8 mouse cellular contexts compared by ENCODE assay signal in the genomic region with DNA sequence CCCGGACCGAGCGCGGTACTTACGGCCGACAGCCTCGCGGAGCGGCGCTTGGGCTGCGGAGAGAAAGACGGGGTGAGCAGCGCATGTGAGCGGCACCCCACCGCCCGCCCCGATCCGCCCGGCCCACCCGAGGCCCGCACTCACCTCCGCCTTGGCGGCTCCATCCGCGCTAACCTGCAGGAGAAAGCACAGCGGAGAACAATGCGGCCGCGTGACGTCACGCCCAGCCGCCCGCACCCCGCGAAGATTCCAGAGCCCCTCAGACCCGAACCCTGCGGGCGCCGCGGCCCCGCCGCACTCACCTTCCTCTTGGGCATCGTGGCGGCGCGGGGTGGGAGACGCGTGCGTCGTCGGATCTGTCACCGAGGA. TPM values are rescaled to one million over a fixed set of nuclear protein-coding genes. Genes with fewer than 3 reads are reported as not detected.
DNase-seq lines count a peak whose midpoint lies in the region; ATAC-seq lines count a peak whose summit lies in the region.

No protein-coding gene starts in this region.

- H3K4me1 ChIP-seq in lung, embryonic 15.5 days: peaks cover 19% of the 10 kb centered on the region
- peaks cover 27% of the 10 kb centered on the region for H3K4me1 ChIP-seq in embryonic facial prominence, embryonic 15.5 days
- H3K4me1 ChIP-seq in limb, embryonic 13.5 days: peaks cover 30% of the 10 kb centered on the region
- peaks cover 13% of the 10 kb centered on the region; the same call in 1 of the 2 replicates for H3K4me1 ChIP-seq in stomach, embryonic 14.5 days (ENCODE audit: control insufficient read depth, insufficient read depth, low read length)

- H3K9me3 ChIP-seq in lung, embryonic 15.5 days: no peaks in the 10 kb centered on the region
- H3K9me3 ChIP-seq in embryonic facial prominence, embryonic 15.5 days (replicated peaks): no peaks in the 10 kb centered on the region
- no peaks in the 10 kb centered on the region for H3K9me3 ChIP-seq in limb, embryonic 13.5 days
- no peaks in the 10 kb centered on the region for H3K9me3 ChIP-seq in stomach, embryonic 14.5 days (ENCODE audit: control insufficient read depth, low read depth, low read length)

- peak overlapping the region; percentile 95 for H3K9ac ChIP-seq in lung, embryonic 15.5 days
- H3K9ac ChIP-seq in embryonic facial prominence, embryonic 15.5 days: peak overlapping the region; percentile 97
- peak overlapping the region; percentile 98 for H3K9ac ChIP-seq in limb, embryonic 13.5 days
- H3K9ac ChIP-seq in stomach, embryonic 14.5 days (replicated peaks; ENCODE audit: low read depth, low read length): peak overlapping the region; percentile 94

- under 1% methylated on average over 51 of the region's 52 CpGs for whole genome bisulfite sequencing in lung, embryonic 15.5 days
- WGBS in embryonic facial prominence, embryonic 15.5 days: under 1% methylated on average over 52 of the region's 52 CpGs
- WGBS in limb, embryonic 13.5 days: 0% methylated on average over 52 of the region's 52 CpGs
- under 1% methylated on average over 43 of the region's 52 CpGs for WGBS in stomach, embryonic 14.5 days

- no peak for DNase-seq in lung, postnatal 10 days
- DNase-seq in thymus, postnatal 10 days (ENCODE audit: low spot score in 2 of 2): no peak
- no peak for DNase-seq in left cerebral cortex, adult 8-10 months (ENCODE audit: low spot score in 2 of 2)
- no peak for DNase-seq in cerebellum, adult 11-12 months

- peak overlapping the region; percentile 96 for H3K27ac ChIP-seq in lung, embryonic 15.5 days
- peak overlapping the region; percentile 98 for H3K27ac ChIP-seq in embryonic facial prominence, embryonic 15.5 days (replicated peaks)
- H3K27ac ChIP-seq in limb, embryonic 13.5 days: peak overlapping the region; percentile 97
- H3K27ac ChIP-seq in stomach, embryonic 14.5 days (ENCODE audit: low read length): peak overlapping the region; percentile 94

- H3K27me3 ChIP-seq in lung, embryonic 15.5 days: no peaks in the 10 kb centered on the region
- H3K27me3 ChIP-seq in embryonic facial prominence, embryonic 15.5 days: no peaks in the 10 kb centered on the region
- no peaks in the 10 kb centered on the region for H3K27me3 ChIP-seq in limb, embryonic 13.5 days
- H3K27me3 ChIP-seq in stomach, embryonic 14.5 days (ENCODE audit: control insufficient read depth, insufficient read depth, low read length): no peaks in the 10 kb centered on the region

- peak overlapping the region; percentile 98 for H3K4me3 ChIP-seq in lung, embryonic 15.5 days
- peak overlapping the region; percentile 93 for H3K4me3 ChIP-seq in embryonic facial prominence, embryonic 15.5 days (replicated peaks)
- H3K4me3 ChIP-seq in limb, embryonic 13.5 days: peak overlapping the region; percentile 97
- H3K4me3 ChIP-seq in stomach, embryonic 14.5 days (ENCODE audit: low read depth, low read length): peak overlapping the region; percentile 68

- peak; percentile 62 for ATAC-seq in lung, embryonic 15.5 days (ENCODE audit: borderline replicate concordance, extremely low read depth, low FRiP score, low TSS enrichment)
- peak; percentile 44 for ATAC-seq in embryonic facial prominence, embryonic 15.5 days (ENCODE audit: insufficient number of reproducible peaks, low FRiP score, low TSS enrichment, low read depth)
- ATAC-seq in limb, embryonic 13.5 days (ENCODE audit: low FRiP score, low read depth): peak; percentile 63
- ATAC-seq in stomach, embryonic 14.5 days (ENCODE audit: insufficient number of reproducible peaks, insufficient read depth, low FRiP score, low read depth): peak; percentile 57

- H3K36me3 ChIP-seq in lung, embryonic 15.5 days: peaks cover 40% of the 10 kb centered on the region
- H3K36me3 ChIP-seq in embryonic facial prominence, embryonic 15.5 days: peaks cover 37% of the 10 kb centered on the region
- peaks cover 44% of the 10 kb centered on the region for H3K36me3 ChIP-seq in limb, embryonic 13.5 days
- H3K36me3 ChIP-seq in stomach, embryonic 14.5 days (ENCODE audit: control insufficient read depth, insufficient read depth, low read length): peaks cover 42% of the 10 kb centered on the region

- peak overlapping the region; percentile 59 for H3K4me2 ChIP-seq in lung, embryonic 15.5 days
- peak overlapping the region; percentile 76 for H3K4me2 ChIP-seq in embryonic facial prominence, embryonic 15.5 days (replicated peaks)
- H3K4me2 ChIP-seq in limb, embryonic 13.5 days (replicated peaks): peak overlapping the region; percentile 92
- H3K4me2 ChIP-seq in stomach, embryonic 14.5 days (replicated peaks; ENCODE audit: low read depth, low read length): peak overlapping the region; percentile 82

RNA-seq across cellular contexts. Expression of a gene that starts 0.3 kb away (rescaled TPM):
- polyA plus RNA-seq in lung, embryonic 15.5 days (2015; fragmentation: Nextera tagmentation; extraction: Ambion mirVana): 613 and 648 TPM in 2 replicates
- 557 and 581 TPM in 2 replicates for polyA plus RNA-seq in embryonic facial prominence, embryonic 15.5 days (2015; fragmentation: Nextera tagmentation; extraction: Ambion mirVana)
- polyA plus RNA-seq in limb, embryonic 13.5 days (2015; fragmentation: Nextera tagmentation; extraction: Ambion mirVana): 756 and 813 TPM in 2 replicates
- 589 and 679 TPM in 2 replicates for polyA plus RNA-seq in stomach, embryonic 14.5 days (2014; fragmentation: Nextera tagmentation; extraction: Ambion mirVana)
- 10 to 100 TPM; 58.6 to 76.0 (median 62.2) TPM for total RNA-seq in left cerebral cortex, adult 8-10 months (2022)

RNA-seq across cellular contexts. Expression of a gene that starts 17.9 kb away (rescaled TPM):
- polyA plus RNA-seq in lung, embryonic 15.5 days (2015; fragmentation: Nextera tagmentation; extraction: Ambion mirVana): 49.0 and 49.5 TPM in 2 replicates
- polyA plus RNA-seq in embryonic facial prominence, embryonic 15.5 days (2015; fragmentation: Nextera tagmentation; extraction: Ambion mirVana): 51.3 and 52.3 TPM in 2 replicates
- polyA plus RNA-seq in limb, embryonic 13.5 days (2015; fragmentation: Nextera tagmentation; extraction: Ambion mirVana): 64.3 and 65.8 TPM in 2 replicates
- 77.1 and 77.2 TPM in 2 replicates for polyA plus RNA-seq in stomach, embryonic 14.5 days (2014; fragmentation: Nextera tagmentation; extraction: Ambion mirVana)
- total RNA-seq in left cerebral cortex, adult 8-10 months (2022): 10 to 100 TPM; 72.4 to 78.7 (median 77.5) TPM

RNA-seq across cellular contexts. Expression of a gene that starts 44.9 kb away (rescaled TPM):
- polyA plus RNA-seq in lung, embryonic 15.5 days (2015; fragmentation: Nextera tagmentation; extraction: Ambion mirVana): 80.4 and 81.5 TPM in 2 replicates
- polyA plus RNA-seq in embryonic facial prominence, embryonic 15.5 days (2015; fragmentation: Nextera tagmentation; extraction: Ambion mirVana): 78.3 and 79.8 TPM in 2 replicates
- polyA plus RNA-seq in limb, embryonic 13.5 days (2015; fragmentation: Nextera tagmentation; extraction: Ambion mirVana): 109 TPM in 2 replicates
- 124 and 133 TPM in 2 replicates for polyA plus RNA-seq in stomach, embryonic 14.5 days (2014; fragmentation: Nextera tagmentation; extraction: Ambion mirVana)
- 100 to 1,000 TPM; 140 to 158 (median 147) TPM for total RNA-seq in left cerebral cortex, adult 8-10 months (2022)
